Mouse (Mus musculus) forebrain, postnatal 0 days (tissue): ENCODE measurements around the gene Rpl26. TPM values are rescaled to one million over a fixed set of nuclear protein-coding genes. Genes with fewer than 3 reads are reported as not detected.

ENCODE experiments used
- ATAC-seq: fragments of 200-750 bp; cut with Nextera tagmentation; 2 replicates; pipeline ENCODE4 v1.8.0; 2017; ENCODE audit warnings: mild to moderate bottlenecking, moderate library complexity
- DNase-seq: peaks from one replicate; pipeline ENCODE4 v3.0.0-alpha.2; 2015
- H3K27ac ChIP-seq: fragments of 300-500 bp; sonication (generic); 2 replicates; pipeline ENCODE4 v1.5.1; 2014; ENCODE audit warnings: low read depth, mild to moderate bottlenecking, antibody characterized with exemption, low read length, moderate library complexity, mixed read lengths
- H3K27me3 ChIP-seq: fragments of 300-500 bp; sonication (generic); 2 replicates; pipeline ENCODE4 v1.6.1; 2014; ENCODE audit warnings: mild to moderate bottlenecking, low read length, mixed read lengths; ENCODE audit not compliant: insufficient read depth
- H3K36me3 ChIP-seq: fragments of 300-500 bp; sonication (generic); 2 replicates; pipeline ENCODE4 v1.6.1; 2014; ENCODE audit warnings: mild to moderate bottlenecking, moderate library complexity; ENCODE audit not compliant: insufficient read depth
- H3K4me1 ChIP-seq: fragments of 300-500 bp; sonication (generic); 2 replicates; pipeline ENCODE4 v1.6.1; 2014; ENCODE audit warnings: antibody characterized with exemption; ENCODE audit not compliant: insufficient read depth
- H3K4me2 ChIP-seq: fragments of 300-500 bp; sonication (generic); 2 replicates; pipeline ENCODE4 v1.6.1; 2014; ENCODE audit warnings: low read depth, mild to moderate bottlenecking, moderate library complexity
- H3K4me3 ChIP-seq: fragments of 300-500 bp; sonication (generic); 2 replicates; pipeline ENCODE4 v1.5.1; 2014; ENCODE audit warnings: low read depth, low read length, mixed read lengths
- H3K9ac ChIP-seq: fragments of 300-500 bp; sonication (generic); 2 replicates; pipeline ENCODE4 v1.6.1; 2014; ENCODE audit warnings: mild to moderate bottlenecking
- H3K9me3 ChIP-seq: fragments of 300-500 bp; sonication (generic); 2 replicates; pipeline ENCODE4 v1.6.1; 2016; ENCODE audit warnings: low read length
- CTCF ChIP-seq: sonication (generic); IDR thresholded peaks from 2 replicates; pipeline ENCODE4 v1.5.1; 2016; ENCODE audit warnings: antibody characterized with exemption, control low read depth, low read depth
- WGBS: fragments of 180-500 bp; shearing (Covaris S2); extraction: QIAGEN DNeasy Blood & Tissue Kit; methylation state at CpG from one replicate; pipeline ENCODE4 v1.1.7; 2014; 5-methylcytosine and 5-hydroxymethylcytosine counted together
- polyA plus RNA-seq: library from polyadenylated mRNA; unstranded; fragments of >200 nt; fragmentation: Nextera tagmentation; extraction: Ambion mirVana; gene quantifications from 2 replicates; pipeline ENCODE4 v1.2.1, GENCODE M21; 2015
- total RNA-seq: library from RNA; depleted of rRNA; stranded (reverse); fragments of >200 nt; gene quantifications from 2 replicates; pipeline ENCODE4 v1.2.3, GENCODE M21; 2014; rRNA removed

Gene Rpl26
- total and polyA plus RNA-seq, 2 experiments from 2014 or later = 585 to 1,229 TPM

DNA sequence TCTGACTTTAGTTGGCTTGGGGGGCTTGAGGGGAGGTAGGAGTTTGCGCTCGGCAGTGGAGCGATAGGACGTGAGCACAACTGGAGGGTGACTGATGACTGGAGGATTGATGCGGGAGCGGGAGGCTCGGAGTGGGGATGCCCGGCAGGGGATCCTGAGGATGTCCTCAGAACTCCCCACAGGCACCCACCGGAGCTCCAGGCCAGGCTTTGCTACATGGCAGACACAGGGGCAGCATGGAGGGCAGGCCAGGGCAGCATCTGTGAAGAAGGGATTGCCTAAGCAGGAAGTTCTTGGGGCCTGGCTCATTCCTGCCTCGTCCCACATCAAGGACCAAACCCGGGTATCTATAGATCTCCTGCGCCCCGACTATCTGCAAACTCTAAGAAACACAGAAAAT is 52.5 kb downstream of the Rpl26 start:
- peaks cover 8% of the 10 kb centered on the region; the same call in 1 of the 2 replicates for H3K27me3 ChIP-seq
- no peak overlapping the region for H3K9ac ChIP-seq
- TF ChIP-seq CTCF = no peak
- DNase-seq (no peak), ATAC-seq (no peak)
- H3K4me1 ChIP-seq = 0 out of 2 replicates have a peak, but pooled peaks cover 3% of the 10 kb centered on the region
- H3K9me3 ChIP-seq = no peaks in the 10 kb centered on the region
- no peak overlapping the region for H3K27ac ChIP-seq
- peak overlapping the region; percentile 33; the same call in 1 of the 2 replicates for H3K4me3 ChIP-seq
- peak overlapping the region; percentile 56 for H3K4me2 ChIP-seq
- no peaks in the 10 kb centered on the region for H3K36me3 ChIP-seq
- WGBS = 15% methylated on average over 13 of the region's 13 CpGs

DNA sequence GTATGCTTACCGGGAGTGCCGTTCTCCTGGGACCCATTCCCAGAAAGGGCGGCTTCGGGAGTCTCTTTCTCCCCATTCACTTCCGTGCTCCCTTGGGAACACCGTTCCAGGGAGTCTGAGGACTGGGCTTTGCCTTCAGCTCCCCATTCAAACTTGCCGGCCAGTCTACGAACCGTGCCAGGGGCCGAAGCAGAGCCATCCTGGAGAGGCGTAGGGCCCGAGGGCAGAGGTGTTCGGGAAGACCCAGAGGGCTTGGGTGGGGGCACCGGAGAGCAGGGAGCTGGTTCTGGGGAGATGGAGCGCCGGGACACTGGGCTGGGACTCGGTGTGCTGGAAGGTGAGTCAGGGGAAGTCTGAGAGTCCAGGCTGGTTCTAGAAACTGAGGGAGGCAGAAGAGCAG is 53.0 kb downstream of the Rpl26 start:
- ATAC-seq = no peak; the same call in 1 of the 2 replicates
- Histone ChIP-seq H3K4me3 (peak overlapping the region; percentile 33), H3K4me1 (0 out of 2 replicates have a peak, but pooled peaks cover 3% of the 10 kb centered on the region), H3K36me3 (no peaks in the 10 kb centered on the region), H3K4me2 (peak overlapping the region; percentile 56), H3K9ac (peak overlapping the region; percentile 49), H3K27me3 (peaks cover 8% of the 10 kb centered on the region; the same call in 1 of the 2 replicates), H3K9me3 (no peaks in the 10 kb centered on the region), H3K27ac (no peak overlapping the region)
- TF ChIP-seq CTCF = no peak
- DNase-seq = peak; percentile 25
- 1% methylated on average over 17 of the region's 17 CpGs for WGBS

DNA sequence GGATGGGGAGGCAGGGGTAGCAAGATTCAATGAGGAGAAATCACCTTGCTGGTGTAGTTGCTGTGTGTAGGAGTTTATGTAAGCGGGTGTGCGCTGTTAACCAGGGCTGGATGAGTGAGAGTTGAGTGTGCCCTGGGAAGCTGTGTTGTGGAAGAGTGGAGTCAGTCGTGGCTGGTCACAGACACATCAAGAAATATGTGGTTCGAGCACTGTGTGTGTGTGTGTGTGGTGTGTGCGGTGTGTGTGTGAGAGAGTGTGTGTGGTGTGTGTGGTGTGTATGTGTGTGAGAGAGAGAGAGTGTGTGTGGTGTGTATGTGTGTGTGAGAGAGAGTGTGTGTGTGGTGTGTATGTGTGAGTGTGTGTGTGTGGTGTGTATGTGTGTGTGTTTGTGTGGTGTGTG is 54.1 kb downstream of the Rpl26 start:
- Histone ChIP-seq H3K27ac (no peak overlapping the region), H3K4me3 (no peak overlapping the region), H3K9me3 (no peaks in the 10 kb centered on the region), H3K27me3 (peaks cover 8% of the 10 kb centered on the region; the same call in 1 of the 2 replicates), H3K4me2 (peak overlapping the region; percentile 56), H3K36me3 (no peaks in the 10 kb centered on the region), H3K9ac (no peak overlapping the region), H3K4me1 (0 out of 2 replicates have a peak, but pooled peaks cover 3% of the 10 kb centered on the region)
- no peak for ATAC-seq
- TF ChIP-seq CTCF = no peak
- no peak for DNase-seq
- WGBS = 64% methylated on average over 5 of the region's 5 CpGs

DNA sequence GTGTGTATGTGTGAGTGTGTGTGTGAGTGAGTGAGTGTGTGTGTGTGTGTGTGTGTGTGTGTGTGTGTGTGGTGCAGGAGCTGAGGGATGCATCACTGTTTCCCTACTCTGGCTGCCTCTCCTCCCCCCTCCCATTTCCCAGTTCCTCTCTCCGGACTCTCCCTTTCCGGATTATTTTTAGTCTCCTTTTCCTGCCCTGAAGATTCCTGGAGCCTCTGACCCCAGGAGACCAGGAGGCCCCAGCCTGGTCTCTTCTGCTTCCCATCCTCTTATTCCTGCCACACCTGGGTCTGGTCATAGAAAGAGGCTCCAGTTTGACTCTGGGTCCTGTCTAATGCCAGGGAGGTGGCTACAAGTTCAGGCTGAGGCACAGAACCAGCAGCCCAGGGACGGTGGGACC is 54.7 kb downstream of the Rpl26 start:
- Histone ChIP-seq H3K9me3 (no peaks in the 10 kb centered on the region), H3K9ac (no peak overlapping the region), H3K36me3 (no peaks in the 10 kb centered on the region), H3K4me3 (no peak overlapping the region), H3K27ac (no peak overlapping the region), H3K27me3 (peaks cover 8% of the 10 kb centered on the region; the same call in 1 of the 2 replicates), H3K4me1 (0 out of 2 replicates have a peak, but pooled peaks cover 3% of the 10 kb centered on the region), H3K4me2 (no peak overlapping the region)
- no peak for DNase-seq
- no peak for ATAC-seq
- 52% methylated on average over 3 of the region's 3 CpGs for WGBS
- TF ChIP-seq CTCF = no peak

Other genes with a start within 250 kb of the Rpl26 start
- 141 and 183 TPM in 2 replicates for gene Myh10, start 210.0 kb upstream of the Rpl26 start, total RNA-seq
- 50.4 and 68.0 TPM in 2 replicates for gene Myh10, start 210.0 kb upstream of the Rpl26 start, polyA plus RNA-seq
- 87.7 and 91.7 TPM in 2 replicates for gene Ndel1, start 29.7 kb upstream of the Rpl26 start, total RNA-seq
- 111 and 113 TPM in 2 replicates for gene Ndel1, start 29.7 kb upstream of the Rpl26 start, polyA plus RNA-seq
- 0.24 TPM in 1 of 2 replicates, not detected in the other for gene Rnf222, start 13.0 kb upstream of the Rpl26 start, total RNA-seq
- gene Rnf222, start 13.0 kb upstream of the Rpl26 start, polyA plus RNA-seq = not detected in 2 replicates
- 0.77 and 2.0 TPM in 2 replicates for gene Odf4, start 25.5 kb downstream of the Rpl26 start, total RNA-seq
- gene Odf4, start 25.5 kb downstream of the Rpl26 start, polyA plus RNA-seq = 0.42 TPM in 1 of 2 replicates, not detected in the other
- 12.0 and 13.8 TPM in 2 replicates for gene Arhgef15, start 55.9 kb downstream of the Rpl26 start, total RNA-seq
- 9.6 and 17.8 TPM in 2 replicates for gene Arhgef15, start 55.9 kb downstream of the Rpl26 start, polyA plus RNA-seq
- gene Slc25a35, start 66.5 kb downstream of the Rpl26 start, total RNA-seq = 1.3 and 1.4 TPM in 2 replicates
- 1.3 and 1.4 TPM in 2 replicates for gene Slc25a35, start 66.5 kb downstream of the Rpl26 start, polyA plus RNA-seq
- 21.7 and 28.9 TPM in 2 replicates for gene Rangrf, start 73.6 kb downstream of the Rpl26 start, total RNA-seq
- gene Rangrf, start 73.6 kb downstream of the Rpl26 start, polyA plus RNA-seq = 23.7 and 25.6 TPM in 2 replicates
- gene Pfas, start 106.9 kb downstream of the Rpl26 start, total RNA-seq = 22.9 and 29.7 TPM in 2 replicates
- 9.8 and 14.2 TPM in 2 replicates for gene Pfas, start 106.9 kb downstream of the Rpl26 start, polyA plus RNA-seq
- gene Ctc1, start 114.3 kb downstream of the Rpl26 start, total RNA-seq = 51.0 and 63.6 TPM in 2 replicates
- 41.0 and 47.1 TPM in 2 replicates for gene Ctc1, start 114.3 kb downstream of the Rpl26 start, polyA plus RNA-seq
- gene Aurkb, start 144.1 kb downstream of the Rpl26 start, total RNA-seq = 8.5 and 12.5 TPM in 2 replicates
- 11.5 and 13.9 TPM in 2 replicates for gene Aurkb, start 144.1 kb downstream of the Rpl26 start, polyA plus RNA-seq
- gene Borcs6, start 158.1 kb downstream of the Rpl26 start, total RNA-seq = 32.8 and 33.7 TPM in 2 replicates
- gene Borcs6, start 158.1 kb downstream of the Rpl26 start, polyA plus RNA-seq = 20.9 and 21.7 TPM in 2 replicates
- 32.7 and 45.6 TPM in 2 replicates for gene Tmem107, start 169.2 kb downstream of the Rpl26 start, total RNA-seq
- gene Tmem107, start 169.2 kb downstream of the Rpl26 start, polyA plus RNA-seq = 35.3 and 41.7 TPM in 2 replicates
- 76.8 and 104 TPM in 2 replicates for gene Vamp2, start 186.9 kb downstream of the Rpl26 start, total RNA-seq
- 500 and 554 TPM in 2 replicates for gene Vamp2, start 186.9 kb downstream of the Rpl26 start, polyA plus RNA-seq
- gene Per1, start 193.6 kb downstream of the Rpl26 start, total RNA-seq = 16.5 and 38.3 TPM in 2 replicates
- gene Per1, start 193.6 kb downstream of the Rpl26 start, polyA plus RNA-seq = 15.2 and 16.7 TPM in 2 replicates
- 1.2 and 1.6 TPM in 2 replicates for gene Hes7, start 218.8 kb downstream of the Rpl26 start, total RNA-seq
- 1.1 and 1.3 TPM in 2 replicates for gene Hes7, start 218.8 kb downstream of the Rpl26 start, polyA plus RNA-seq
- gene 9130213A22Rik, start 221.0 kb downstream of the Rpl26 start, total RNA-seq = 0.23 and 0.62 TPM in 2 replicates
- gene 9130213A22Rik, start 221.0 kb downstream of the Rpl26 start, polyA plus RNA-seq = 0.58 and 0.69 TPM in 2 replicates
- gene Aloxe3, start 224.3 kb downstream of the Rpl26 start, total RNA-seq = 10.0 and 11.6 TPM in 2 replicates
- 8.5 and 14.9 TPM in 2 replicates for gene Aloxe3, start 224.3 kb downstream of the Rpl26 start, polyA plus RNA-seq